Mouse (Mus musculus): ENCODE results near the gene Atf7ip. TPM values are rescaled to one million over a fixed set of nuclear protein-coding genes. Genes with fewer than 3 reads are reported as not detected.

Atf7ip gene
- polyA plus RNA-seq, 1 experiment, result 75.8 TPM

DNA sequence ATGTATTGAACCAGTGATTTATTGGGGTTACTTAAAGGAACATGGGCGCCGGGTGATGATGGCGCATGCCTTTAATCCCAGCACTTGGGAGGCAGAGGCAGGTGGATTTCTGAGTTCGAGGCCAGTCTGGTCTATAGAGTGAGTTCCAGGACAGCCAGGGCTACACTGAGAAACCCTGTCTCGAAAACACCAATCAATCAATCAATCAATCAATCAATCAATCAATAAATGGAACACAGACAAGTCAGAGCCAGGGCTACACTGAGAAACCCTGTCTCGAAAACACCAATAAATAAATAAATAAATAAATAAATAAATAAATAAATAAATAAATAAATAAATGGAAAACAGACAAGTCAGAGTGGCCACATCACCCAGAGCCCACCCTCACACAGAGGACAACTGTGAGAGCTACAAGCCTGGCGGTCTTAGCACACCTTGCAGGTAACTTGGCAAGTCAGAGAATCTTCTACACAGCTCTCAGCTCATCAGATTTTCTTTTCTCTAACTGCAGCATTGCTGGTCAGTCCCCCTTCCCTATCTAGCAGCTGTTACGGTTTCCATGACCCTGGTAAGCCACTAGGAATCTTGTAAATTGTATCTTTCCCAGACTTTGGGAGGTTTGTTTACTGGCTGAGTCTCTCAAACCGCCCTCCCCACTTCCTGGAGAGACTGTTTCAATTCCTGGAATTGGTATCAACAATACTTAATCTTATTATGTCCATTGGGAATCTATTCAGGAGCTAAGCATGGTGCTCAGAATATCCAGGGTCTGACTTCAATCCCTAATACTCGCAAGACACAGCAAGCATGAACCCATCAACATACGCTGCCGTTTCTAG lies 11.8 kb upstream of the Atf7ip start:
- Histone ChIP-seq H3K27ac (ENCODE audit: insufficient read depth, low read length) (no peak overlapping the region), H3K4me3 (ENCODE audit: insufficient read depth, low read length) (no peak overlapping the region), H3K4me1 (ENCODE audit: control insufficient read depth, insufficient read depth, low read length) (peaks cover 6% of the 10 kb centered on the region; the same call in 1 of the 2 replicates)
- TF ChIP-seq CTCF (IDR thresholded peaks at IDR 0.05; ENCODE audit: borderline replicate concordance, insufficient read depth, low read length), result no peak
- no peak for TF ChIP-seq POLR2A (IDR thresholded peaks at IDR 0.05; ENCODE audit: low read depth, low read length)

DNA sequence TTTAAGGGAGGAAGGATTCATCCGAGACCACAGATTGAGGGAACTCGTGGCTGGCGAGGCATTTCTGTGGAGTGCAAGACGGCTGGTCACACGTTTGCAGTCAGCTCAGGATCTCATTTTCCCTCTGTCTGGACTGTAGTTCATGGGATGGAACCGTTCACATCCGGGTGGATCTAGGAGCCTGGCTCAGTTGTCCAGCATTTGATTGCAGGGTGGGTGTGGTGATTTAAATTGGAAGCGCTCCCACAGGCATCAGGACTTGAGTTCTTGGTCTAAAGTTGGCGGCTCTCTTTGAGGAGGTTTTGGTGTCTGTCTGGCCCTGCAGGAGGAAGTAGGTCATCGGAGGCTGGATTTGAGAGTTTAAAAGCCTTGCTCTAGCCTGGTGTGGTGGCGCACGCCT lies 10.9 kb upstream of the Atf7ip start:
- no peak overlapping the region for H3K4me3 ChIP-seq (ENCODE audit: insufficient read depth, low read length)
- H3K27ac ChIP-seq (ENCODE audit: insufficient read depth, low read length), result no peak overlapping the region
- peaks cover 6% of the 10 kb centered on the region; the same call in 1 of the 2 replicates for H3K4me1 ChIP-seq (ENCODE audit: control insufficient read depth, insufficient read depth, low read length)
- TF ChIP-seq CTCF (IDR thresholded peaks at IDR 0.05; ENCODE audit: borderline replicate concordance, insufficient read depth, low read length) (no peak), POLR2A (IDR thresholded peaks at IDR 0.05; ENCODE audit: low read depth, low read length) (no peak)

- no peak overlapping the region for H3K27ac ChIP-seq (ENCODE audit: insufficient read depth, low read length)
- no peaks in the 10 kb centered on the region for H3K4me1 ChIP-seq (ENCODE audit: control insufficient read depth, insufficient read depth, low read length)
- TF ChIP-seq POLR2A (IDR thresholded peaks at IDR 0.05; ENCODE audit: low read depth, low read length), result no peak
- no peak for TF ChIP-seq CTCF (IDR thresholded peaks at IDR 0.05; ENCODE audit: borderline replicate concordance, insufficient read depth, low read length)
- no peak overlapping the region for H3K4me3 ChIP-seq (ENCODE audit: insufficient read depth, low read length)
Observed at GRCm38 (mm10) chr6:136497744-136498143, 8.2 kb upstream of the Atf7ip start.

DNA sequence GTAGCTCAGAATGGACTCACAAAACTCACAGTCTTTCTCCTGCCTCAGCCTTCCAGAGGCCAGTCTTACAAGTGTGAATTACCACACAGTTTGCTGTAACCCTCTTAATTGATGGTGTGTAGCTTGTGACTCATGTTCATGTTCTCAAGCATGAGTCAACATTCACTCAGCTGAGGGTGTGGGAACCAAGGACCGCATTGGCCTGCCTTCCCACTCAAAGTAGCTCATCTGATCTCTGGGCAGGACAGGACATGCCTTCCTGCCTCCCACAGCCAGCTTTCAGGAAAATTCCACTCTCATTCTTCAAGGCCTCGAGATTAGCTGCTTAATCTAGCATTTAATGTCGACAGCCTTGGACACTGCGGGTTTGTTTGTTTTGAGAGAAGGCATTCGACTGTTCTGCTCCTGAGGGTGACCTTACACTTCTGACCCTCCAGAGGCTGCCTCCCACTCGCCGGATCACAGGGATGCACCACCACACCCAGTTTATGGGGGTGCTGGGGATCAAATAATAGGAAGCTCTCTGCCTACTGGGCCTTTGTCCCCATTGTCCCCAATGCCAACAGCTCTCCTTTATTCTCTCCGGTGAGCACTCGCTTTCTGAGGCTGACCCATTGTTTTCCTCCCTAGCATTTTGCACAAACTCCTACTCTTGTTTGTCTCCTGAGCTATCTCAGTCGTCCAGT lies 6.5 kb upstream of the Atf7ip start:
- no peaks in the 10 kb centered on the region for H3K4me1 ChIP-seq (ENCODE audit: control insufficient read depth, insufficient read depth, low read length)
- TF ChIP-seq POLR2A (IDR thresholded peaks at IDR 0.05; ENCODE audit: low read depth, low read length) (no peak), CTCF (IDR thresholded peaks at IDR 0.05; ENCODE audit: borderline replicate concordance, insufficient read depth, low read length) (no peak)
- H3K27ac ChIP-seq (ENCODE audit: insufficient read depth, low read length), result peak overlapping the region; percentile 83
- H3K4me3 ChIP-seq (ENCODE audit: insufficient read depth, low read length), result no peak overlapping the region

GRCm38 (mm10) chr6:136508652-136509051 lies 2.7 kb downstream of the Atf7ip start:
- H3K4me1 ChIP-seq (ENCODE audit: control insufficient read depth, insufficient read depth, low read length), result no peaks in the 10 kb centered on the region
- no peak overlapping the region for H3K4me3 ChIP-seq (ENCODE audit: insufficient read depth, low read length)
- no peak overlapping the region for H3K27ac ChIP-seq (ENCODE audit: insufficient read depth, low read length)
- TF ChIP-seq CTCF (IDR thresholded peaks at IDR 0.05; ENCODE audit: borderline replicate concordance, insufficient read depth, low read length) (no peak), POLR2A (IDR thresholded peaks at IDR 0.05; ENCODE audit: low read depth, low read length) (no peak)

DNA sequence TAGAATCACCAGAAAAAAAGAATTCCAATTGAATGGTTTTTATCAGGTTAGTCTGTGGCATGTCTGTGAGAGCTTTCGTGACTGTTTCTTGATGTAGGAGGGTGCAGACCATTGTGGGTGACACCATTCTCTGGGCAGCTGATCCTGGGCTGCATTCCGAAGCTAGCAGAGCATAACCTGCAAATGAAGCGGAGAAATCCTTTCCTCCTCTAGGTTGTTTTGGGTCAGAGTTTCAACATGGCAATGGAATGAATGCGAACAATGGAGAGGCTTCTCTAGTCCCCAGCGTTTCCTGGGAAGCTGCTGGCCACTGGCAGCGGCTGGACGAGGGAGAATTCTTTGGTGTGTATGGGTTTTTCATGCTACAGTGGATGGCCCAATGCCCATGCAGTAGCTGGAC lies 5.0 kb downstream of the Atf7ip start:
- no peaks in the 10 kb centered on the region for H3K4me1 ChIP-seq (ENCODE audit: control insufficient read depth, insufficient read depth, low read length)
- no peak overlapping the region for H3K4me3 ChIP-seq (ENCODE audit: insufficient read depth, low read length)
- H3K27ac ChIP-seq (ENCODE audit: insufficient read depth, low read length), result no peak overlapping the region
- TF ChIP-seq CTCF (IDR thresholded peaks at IDR 0.05; ENCODE audit: borderline replicate concordance, insufficient read depth, low read length), result no peak
- no peak for TF ChIP-seq POLR2A (IDR thresholded peaks at IDR 0.05; ENCODE audit: low read depth, low read length)

GRCm38 (mm10) chr6:136512351-136512750 lies 6.4 kb downstream of the Atf7ip start:
- H3K4me3 ChIP-seq (ENCODE audit: insufficient read depth, low read length), result no peak overlapping the region
- H3K4me1 ChIP-seq (ENCODE audit: control insufficient read depth, insufficient read depth, low read length), result no peaks in the 10 kb centered on the region
- no peak overlapping the region for H3K27ac ChIP-seq (ENCODE audit: insufficient read depth, low read length)
- TF ChIP-seq POLR2A (IDR thresholded peaks at IDR 0.05; ENCODE audit: low read depth, low read length) (no peak), CTCF (IDR thresholded peaks at IDR 0.05; ENCODE audit: borderline replicate concordance, insufficient read depth, low read length) (no peak)

GRCm38 (mm10) chr6:136516626-136517025 lies 10.7 kb downstream of the Atf7ip start:
- Histone ChIP-seq H3K4me1 (ENCODE audit: control insufficient read depth, insufficient read depth, low read length) (no peaks in the 10 kb centered on the region), H3K4me3 (ENCODE audit: insufficient read depth, low read length) (no peak overlapping the region), H3K27ac (ENCODE audit: insufficient read depth, low read length) (no peak overlapping the region)
- TF ChIP-seq POLR2A (IDR thresholded peaks at IDR 0.05; ENCODE audit: low read depth, low read length) (no peak), CTCF (IDR thresholded peaks at IDR 0.05; ENCODE audit: borderline replicate concordance, insufficient read depth, low read length) (no peak)

DNA sequence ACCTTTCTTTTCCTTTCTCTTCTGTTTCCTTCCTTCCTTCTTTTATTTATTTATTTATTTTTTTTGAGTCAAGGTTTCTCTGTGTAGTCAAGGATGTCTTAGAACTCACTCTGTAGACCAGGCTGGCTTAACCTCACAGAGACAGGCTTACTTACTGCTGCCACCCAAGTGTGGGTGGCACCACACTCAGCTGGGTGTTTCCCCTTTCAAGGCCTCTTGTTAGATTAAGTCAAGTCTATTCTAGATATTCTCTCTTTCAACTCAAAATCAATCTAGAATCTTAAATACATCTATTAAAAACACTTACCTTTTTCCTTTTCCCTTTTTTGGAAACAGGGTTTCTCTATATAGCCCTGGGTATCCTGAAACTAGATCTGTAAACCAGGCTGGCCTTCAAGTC lies 11.3 kb downstream of the Atf7ip start:
- no peak overlapping the region for H3K4me3 ChIP-seq (ENCODE audit: insufficient read depth, low read length)
- H3K27ac ChIP-seq (ENCODE audit: insufficient read depth, low read length), result no peak overlapping the region
- H3K4me1 ChIP-seq (ENCODE audit: control insufficient read depth, insufficient read depth, low read length), result no peaks in the 10 kb centered on the region
- TF ChIP-seq CTCF (IDR thresholded peaks at IDR 0.05; ENCODE audit: borderline replicate concordance, insufficient read depth, low read length), result no peak
- no peak for TF ChIP-seq POLR2A (IDR thresholded peaks at IDR 0.05; ENCODE audit: low read depth, low read length)
